Mouse (Mus musculus) embryonic facial prominence, embryonic 12.5 days (tissue): Measurements from ENCODE around the gene Msl1. TPM values are rescaled to one million over a fixed set of nuclear protein-coding genes. Genes with fewer than 3 reads are reported as not detected.

Source experiments
- ATAC-seq: fragments of 200-750 bp; cut with Nextera tagmentation; 2 replicates; pipeline ENCODE4 v1.8.0; 2017; ENCODE audit not compliant: insufficient number of reproducible peaks, insufficient read depth, low FRiP score, low TSS enrichment
- H3K27ac ChIP-seq: fragments of 300-500 bp; sonication (generic); 2 replicates; pipeline ENCODE4 v1.5.1; 2016; ENCODE audit warnings: mild to moderate bottlenecking
- H3K27me3 ChIP-seq: fragments of 300-500 bp; sonication (generic); 2 replicates; pipeline ENCODE4 v1.6.1; 2016; ENCODE audit warnings: mild to moderate bottlenecking, moderate library complexity
- H3K36me3 ChIP-seq: fragments of 300-500 bp; sonication (generic); 2 replicates; pipeline ENCODE4 v1.6.1; 2016; ENCODE audit warnings: mild to moderate bottlenecking
- H3K4me1 ChIP-seq: fragments of 300-500 bp; sonication (generic); 2 replicates; pipeline ENCODE4 v1.6.1; 2016
- H3K4me2 ChIP-seq: fragments of 300-500 bp; sonication (generic); replicated peaks from 2 replicates; pipeline ENCODE4 v1.6.1; 2016; ENCODE audit warnings: mild to moderate bottlenecking, moderate library complexity
- H3K4me3 ChIP-seq: fragments of 300-500 bp; sonication (generic); 2 replicates; pipeline ENCODE4 v1.5.1; 2016; ENCODE audit warnings: mild to moderate bottlenecking
- H3K9ac ChIP-seq: fragments of 300-500 bp; sonication (generic); 2 replicates; pipeline ENCODE4 v1.6.1; 2016; ENCODE audit warnings: mild to moderate bottlenecking, moderate library complexity
- H3K9me3 ChIP-seq: fragments of 300-500 bp; sonication (generic); 2 replicates; pipeline ENCODE4 v1.6.1; 2016; ENCODE audit warnings: mild to moderate bottlenecking, moderate library complexity
- WGBS: fragments of 180-500 bp; shearing (Covaris S2); methylation state at CpG from one replicate; pipeline ENCODE4 v1.1.7; 2016; 5-methylcytosine and 5-hydroxymethylcytosine counted together
- polyA plus RNA-seq: library from polyadenylated mRNA; unstranded; fragments of >200 nt; fragmentation: Nextera tagmentation; extraction: Ambion mirVana; gene quantifications from 2 replicates; pipeline ENCODE4 v1.2.1, GENCODE M21; 2016

Gene Msl1
- polyA plus RNA-seq, 1 experiment from 2014 or later, result 35.6 TPM

- Histone ChIP-seq H3K9ac (no peak overlapping the region), H3K27ac (no peak overlapping the region), H3K4me3 (no peak overlapping the region), H3K9me3 (no peaks in the 10 kb centered on the region), H3K4me2 (no peak overlapping the region), H3K36me3 (no peaks in the 10 kb centered on the region), H3K4me1 (peaks cover 23% of the 10 kb centered on the region), H3K27me3 (no peaks in the 10 kb centered on the region)
- no peak for ATAC-seq
- WGBS, result 18% methylated on average over 4 of the region's 4 CpGs
These were observed 3.2 kb upstream of the Msl1 start for GRCm38 (mm10) chr11:98792081-98792480.

- WGBS, result under 1% methylated on average over 28 of the region's 30 CpGs
- peak; percentile 50 for ATAC-seq
These were observed 774 bp upstream of the Msl1 start for GRCm38 (mm10) chr11:98794469-98795014.

GRCm38 (mm10) chr11:98795714-98796514, 598 bp downstream of the Msl1 start:
- Histone ChIP-seq H3K4me3 (peak overlapping the region; percentile 100), H3K36me3 (peaks cover 26% of the 10 kb centered on the region), H3K9me3 (no peaks in the 10 kb centered on the region), H3K27ac (peak overlapping the region; percentile 100), H3K9ac (peak overlapping the region; percentile 99), H3K4me1 (peaks cover 28% of the 10 kb centered on the region), H3K27me3 (no peaks in the 10 kb centered on the region), H3K4me2 (peak overlapping the region; percentile 94)
- WGBS, result under 1% methylated on average over 61 of the region's 74 CpGs
- peak; percentile 24 for ATAC-seq

More at GRCm38 (mm10) chr11:98794469-98795014, 774 bp upstream of the Msl1 start:
- peaks cover 13% of the 10 kb centered on the region for H3K36me3 ChIP-seq
- H3K4me3 ChIP-seq, result peak overlapping the region; percentile 100
- H3K4me1 ChIP-seq, result peaks cover 28% of the 10 kb centered on the region
- H3K4me2 ChIP-seq, result peak overlapping the region; percentile 94
- no peaks in the 10 kb centered on the region for H3K9me3 ChIP-seq
- H3K27ac ChIP-seq, result peak overlapping the region; percentile 100
- no peaks in the 10 kb centered on the region for H3K27me3 ChIP-seq
- peak overlapping the region; percentile 99 for H3K9ac ChIP-seq

GRCm38 (mm10) chr11:98796515-98797216, 1.4 kb downstream of the Msl1 start:
- peaks cover 28% of the 10 kb centered on the region for H3K4me1 ChIP-seq
- peaks cover 34% of the 10 kb centered on the region for H3K36me3 ChIP-seq
- H3K9me3 ChIP-seq, result no peaks in the 10 kb centered on the region
- peak overlapping the region; percentile 94 for H3K4me2 ChIP-seq
- peak overlapping the region; percentile 100 for H3K4me3 ChIP-seq
- WGBS, result 5% methylated on average over 23 of the region's 23 CpGs
- peak; percentile 32; the same call in 1 of the 2 replicates for ATAC-seq
- peak overlapping the region; percentile 99 for H3K9ac ChIP-seq
- H3K27ac ChIP-seq, result peak overlapping the region; percentile 100
- H3K27me3 ChIP-seq, result no peaks in the 10 kb centered on the region

GRCm38 (mm10) chr11:98797306-98797705, 2.0 kb downstream of the Msl1 start:
- peaks cover 28% of the 10 kb centered on the region for H3K4me1 ChIP-seq
- H3K4me3 ChIP-seq, result peak overlapping the region; percentile 100
- peak overlapping the region; percentile 94 for H3K4me2 ChIP-seq
- H3K36me3 ChIP-seq, result peaks cover 40% of the 10 kb centered on the region
- H3K27me3 ChIP-seq, result no peaks in the 10 kb centered on the region
- WGBS, result 4% methylated on average over 5 of the region's 5 CpGs
- H3K9ac ChIP-seq, result peak overlapping the region; percentile 99
- H3K9me3 ChIP-seq, result no peaks in the 10 kb centered on the region
- H3K27ac ChIP-seq, result 0 out of 2 replicates have a peak overlapping the region, but pooled peaks have one; percentile 11
- ATAC-seq, result no peak

- peaks cover 27% of the 10 kb centered on the region for H3K4me1 ChIP-seq
- H3K27me3 ChIP-seq, result no peaks in the 10 kb centered on the region
- peak overlapping the region; percentile 94 for H3K4me2 ChIP-seq
- peak overlapping the region; percentile 99 for H3K9ac ChIP-seq
- 47% methylated on average over 4 of the region's 4 CpGs for WGBS
- no peak overlapping the region for H3K27ac ChIP-seq
- H3K36me3 ChIP-seq, result peaks cover 46% of the 10 kb centered on the region
- H3K4me3 ChIP-seq, result peak overlapping the region; percentile 100
- no peak for ATAC-seq
- no peaks in the 10 kb centered on the region for H3K9me3 ChIP-seq
These were observed 2.6 kb downstream of the Msl1 start for GRCm38 (mm10) chr11:98797909-98798308.

GRCm38 (mm10) chr11:98804605-98805004, 9.3 kb downstream of the Msl1 start, which contains the start of gene Casc3:
Gene Casc3, plus strand, starts transcription at chr11:98804905.
- no peak within 1 kb of the TSS for H3K4me3 ChIP-seq
- no peak within 1 kb of the TSS for H3K4me2 ChIP-seq
- H3K36me3 ChIP-seq, result peaks cover 76% of the 10 kb centered on the region
- ATAC-seq, result no peak
- H3K9ac ChIP-seq, result no peak within 1 kb of the TSS
- no peaks in the 10 kb centered on the region for H3K9me3 ChIP-seq
- no peaks in the 10 kb centered on the region for H3K27me3 ChIP-seq
- 87% methylated on average over 5 of the region's 5 CpGs for WGBS
- 0 out of 2 replicates have a peak, but pooled peaks cover 4% of the 10 kb centered on the region for H3K4me1 ChIP-seq
- no peak within 1 kb of the TSS for H3K27ac ChIP-seq

- WGBS, result 76% methylated on average over 2 of the region's 2 CpGs
- no peak for ATAC-seq
- Histone ChIP-seq H3K4me1 (peaks cover 13% of the 10 kb centered on the region), H3K9me3 (no peaks in the 10 kb centered on the region), H3K27ac (peak overlapping the region; percentile 95; the same call in 1 of the 2 replicates), H3K9ac (no peak overlapping the region), H3K27me3 (no peaks in the 10 kb centered on the region), H3K36me3 (peaks cover 60% of the 10 kb centered on the region), H3K4me3 (0 out of 2 replicates have a peak overlapping the region, but pooled peaks have one; percentile 73), H3K4me2 (peak overlapping the region; percentile 75; the same call in 1 of the 2 replicates)
These were observed 13.1 kb downstream of the Msl1 start for GRCm38 (mm10) chr11:98808417-98808816.

GRCm38 (mm10) chr11:98809457-98810290, 14.4 kb downstream of the Msl1 start:
- Histone ChIP-seq H3K4me1 (peaks cover 13% of the 10 kb centered on the region), H3K27me3 (no peaks in the 10 kb centered on the region), H3K4me2 (peak overlapping the region; percentile 75), H3K36me3 (peaks cover 60% of the 10 kb centered on the region), H3K9me3 (no peaks in the 10 kb centered on the region), H3K27ac (peak overlapping the region; percentile 95), H3K9ac (peak overlapping the region; percentile 82), H3K4me3 (peak overlapping the region; percentile 73)
- under 1% methylated on average over 84 of the region's 84 CpGs for WGBS
- peak; percentile 98 for ATAC-seq

- Histone ChIP-seq H3K9me3 (no peaks in the 10 kb centered on the region), H3K4me1 (peaks cover 13% of the 10 kb centered on the region), H3K4me2 (peak overlapping the region; percentile 75), H3K4me3 (peak overlapping the region; percentile 73), H3K27me3 (no peaks in the 10 kb centered on the region), H3K27ac (0 out of 2 replicates have a peak overlapping the region, but pooled peaks have one; percentile 95), H3K36me3 (peaks cover 59% of the 10 kb centered on the region), H3K9ac (peak overlapping the region; percentile 82)
- 64% methylated on average over 7 of the region's 7 CpGs for WGBS
- no peak for ATAC-seq
These were observed 15.4 kb downstream of the Msl1 start for GRCm38 (mm10) chr11:98810686-98811085.
